Mouse (Mus musculus) CD4-positive helper T cell, adult 2 months (primary cell): ENCODE results near the gene Rsl24d1.
A peak's percentile ranks its signal among the peaks of the same experiment; 100 is the strongest.
"Not testable (repeated sequence)": the region's sequence is repeated elsewhere in the genome, so short reads cannot be mapped to it uniquely, and the experiment has no call there.

Experiments
- DNase-seq: peaks from one replicate; pipeline ENCODE4 v3.0.0-alpha.2; 2012; ENCODE audit warnings: low read depth, missing footprints, low spot score

The Rsl24d1 gene

DNA sequence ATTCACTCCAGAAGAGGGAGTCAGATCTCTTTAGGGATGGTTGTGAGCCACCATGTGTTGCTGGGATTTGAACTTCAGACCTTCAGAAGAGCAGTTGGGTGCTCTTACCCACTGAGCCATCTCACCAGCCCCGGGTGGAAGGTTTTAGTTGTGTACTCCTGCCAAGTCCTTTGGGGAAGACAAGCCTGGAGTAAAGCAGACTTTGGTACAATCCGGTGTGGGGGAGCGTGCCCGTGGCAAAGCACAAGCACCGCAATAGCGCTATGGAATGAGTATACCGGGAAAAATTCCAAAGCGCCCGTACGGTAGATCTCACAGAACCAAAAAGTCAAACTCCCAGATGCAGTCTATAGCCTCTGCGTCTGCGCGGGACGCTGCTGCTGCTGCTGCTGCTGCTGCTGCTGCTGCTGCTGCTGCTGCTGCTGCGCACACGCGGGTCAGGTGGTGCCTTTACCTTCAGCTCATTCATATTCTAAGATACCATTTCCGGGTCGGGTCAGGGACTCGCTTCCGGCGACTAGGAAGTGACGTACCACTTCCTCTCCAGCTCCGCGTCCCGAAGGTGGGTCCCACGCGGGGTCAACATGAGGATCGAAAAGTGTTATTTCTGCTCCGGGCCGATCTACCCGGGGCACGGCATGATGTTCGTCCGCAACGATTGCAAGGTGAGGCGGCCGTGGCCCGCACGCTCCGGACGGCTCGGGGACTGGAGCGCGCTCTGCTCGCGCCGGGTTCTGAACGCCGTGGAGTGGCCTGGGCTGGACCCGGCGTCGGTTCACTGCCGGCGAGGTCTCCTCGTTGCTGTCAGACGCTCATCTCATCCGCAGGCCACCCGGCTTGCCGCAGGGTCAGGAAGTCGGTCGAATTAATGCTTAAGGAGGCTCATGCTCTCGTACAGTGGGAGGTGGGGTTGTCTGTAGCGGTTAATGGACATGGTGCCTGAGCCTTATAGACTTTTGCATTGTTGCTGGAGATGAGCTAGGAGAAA, at the start of gene Rsl24d1:
TSS of gene Rsl24d1 (plus strand) at position 508 of the 988 bp plus-strand sequence.
- peak; percentile 93 for DNase-seq

DNA sequence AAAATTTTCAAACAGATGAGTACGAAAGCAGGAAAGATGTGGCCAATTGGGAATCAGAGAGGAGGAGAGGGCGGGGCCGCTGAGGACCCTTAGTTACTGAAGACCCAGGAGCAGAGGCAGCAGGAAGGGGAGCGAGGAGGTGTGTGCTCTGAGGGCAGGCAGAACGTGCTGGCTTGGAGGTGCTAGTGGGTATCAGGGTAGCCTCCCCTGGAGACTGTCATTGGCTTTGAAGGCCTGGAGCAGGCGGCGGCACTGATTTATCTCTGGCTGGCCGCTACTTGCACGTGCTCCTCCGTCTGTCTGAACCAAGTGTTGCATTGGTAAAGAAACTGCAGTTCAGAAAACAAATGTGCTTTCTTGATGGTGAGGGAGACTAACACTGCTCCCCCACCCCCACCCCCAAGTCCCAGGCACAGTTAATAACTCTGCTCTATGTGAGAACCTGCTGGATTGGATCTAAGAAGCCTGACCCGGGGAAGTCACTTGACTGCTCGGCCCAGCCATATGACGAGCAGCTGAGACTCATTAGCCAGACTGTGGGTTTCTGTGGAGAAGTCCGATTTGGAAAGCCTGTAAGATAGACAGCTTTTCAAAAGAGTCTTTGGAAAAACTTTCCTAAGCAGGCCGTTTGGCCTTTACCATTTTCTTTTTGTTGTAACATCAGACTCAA, 49.5 kb upstream of the Rsl24d1 start:
- DNase-seq = no peak

DNA sequence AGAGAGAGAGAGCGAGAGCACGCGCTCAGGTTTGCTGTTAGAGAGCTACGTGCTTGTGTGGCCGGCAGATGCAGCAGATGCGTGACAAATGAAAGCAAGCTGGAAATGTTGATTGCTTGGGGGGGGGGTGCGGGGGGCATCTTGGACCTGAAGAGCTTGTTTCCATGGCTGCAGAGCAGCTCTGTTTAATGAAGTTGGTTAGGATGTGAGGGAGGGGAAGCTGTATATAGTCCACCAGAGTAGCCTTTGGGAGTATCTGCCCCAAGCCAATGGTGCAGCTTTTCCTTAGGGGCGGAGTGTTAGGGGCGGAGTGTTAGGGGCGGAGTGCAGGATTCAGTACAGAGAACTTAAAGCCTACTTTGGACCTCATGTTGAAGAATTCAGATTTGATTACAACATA, 46.1 kb upstream of the Rsl24d1 start:
- no peak for DNase-seq

DNA sequence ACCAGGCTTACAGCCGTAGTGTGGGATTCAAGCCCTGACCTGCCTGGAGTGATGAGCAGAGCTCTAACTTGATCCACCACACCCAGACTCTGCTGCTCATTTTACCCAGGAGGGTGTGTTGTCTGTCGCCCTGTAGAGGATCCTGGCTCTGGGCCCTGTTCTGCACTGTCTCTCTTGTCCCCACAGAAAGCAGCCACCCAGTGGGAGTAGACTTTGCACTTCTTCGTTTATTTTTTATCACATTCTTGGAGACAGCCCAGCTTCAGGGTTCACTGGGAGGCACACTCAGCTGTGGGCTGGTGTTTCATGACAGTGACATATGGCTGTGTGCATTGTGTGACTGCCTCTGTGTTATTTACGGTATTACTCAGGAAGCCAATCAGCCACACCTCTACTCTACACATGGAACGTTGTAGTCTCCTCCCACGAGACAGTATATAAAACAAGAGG, 45.0 kb upstream of the Rsl24d1 start:
- no peak for DNase-seq

DNA sequence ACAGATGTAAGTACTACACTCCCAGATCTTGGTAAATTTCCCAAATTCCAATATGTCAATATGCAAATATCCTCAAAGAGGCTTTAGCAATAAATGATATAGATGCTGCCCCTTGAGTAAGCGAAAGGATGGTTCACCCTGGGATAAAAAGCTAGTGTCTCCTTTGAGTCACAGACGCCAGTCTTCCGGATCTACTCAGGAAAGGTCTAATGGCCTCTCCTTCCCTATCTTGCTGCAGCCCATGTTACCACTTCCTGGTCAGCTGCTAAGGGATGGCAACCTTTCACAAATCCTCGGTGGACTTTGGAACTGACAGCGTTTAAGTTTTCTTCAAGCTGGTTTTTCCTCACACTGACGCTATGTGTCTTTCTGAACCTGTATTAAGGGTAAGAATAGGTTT, 44.5 kb upstream of the Rsl24d1 start:
- DNase-seq = no peak

DNA sequence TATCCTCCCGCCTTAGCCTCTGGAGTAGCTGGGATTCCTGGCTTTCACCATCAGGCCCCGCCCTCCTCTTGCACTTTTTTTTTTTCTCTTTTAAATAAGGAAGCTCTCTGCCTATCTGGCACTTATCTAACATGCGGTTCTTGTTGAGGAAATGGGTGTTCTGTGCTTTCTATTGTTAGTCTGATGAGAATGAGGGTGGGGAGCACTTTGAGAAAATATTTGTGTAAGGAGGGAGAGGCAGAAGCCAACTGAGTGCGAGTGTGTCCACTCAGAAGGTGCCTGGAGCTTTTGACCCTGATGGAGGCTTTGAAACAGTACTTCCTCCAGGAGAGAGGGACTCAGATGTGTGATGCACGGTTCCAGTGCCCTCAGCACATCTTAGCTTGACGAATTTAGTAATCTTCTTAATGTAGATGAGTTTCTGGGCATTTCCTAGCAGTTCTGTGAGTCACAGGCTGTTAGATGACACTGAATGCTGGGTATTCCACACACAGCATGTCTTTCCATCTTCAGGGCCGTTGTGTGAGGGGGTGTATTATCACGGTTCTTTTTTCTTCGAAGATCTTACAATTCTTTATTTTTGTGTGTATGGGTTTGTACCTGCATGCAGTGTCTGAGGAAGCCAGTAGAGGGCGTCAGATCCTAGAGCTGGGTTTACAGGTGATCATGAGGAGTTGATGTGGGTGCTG, 42.1 kb upstream of the Rsl24d1 start:
- peak; percentile 61 for DNase-seq

DNA sequence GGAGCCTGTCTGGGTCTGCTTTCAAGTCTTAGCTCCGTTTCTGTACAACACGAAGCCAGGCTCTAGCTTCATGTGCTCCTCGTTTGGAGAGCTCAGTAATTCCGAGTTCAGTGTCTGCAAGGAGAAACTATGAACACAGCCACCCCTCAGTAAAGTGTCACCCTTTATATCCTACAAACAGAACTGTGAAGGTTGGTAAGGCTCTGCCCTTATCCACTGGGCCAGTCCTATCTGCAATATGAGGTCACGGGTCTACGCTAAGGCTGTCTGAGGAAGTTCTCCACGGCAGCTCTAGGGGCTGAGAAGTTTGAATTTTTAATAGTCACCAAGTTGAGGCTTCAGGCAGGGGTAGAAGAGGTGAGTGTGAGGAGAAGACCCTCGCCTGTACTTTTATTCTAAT, 40.8 kb upstream of the Rsl24d1 start:
- DNase-seq = no peak

DNA sequence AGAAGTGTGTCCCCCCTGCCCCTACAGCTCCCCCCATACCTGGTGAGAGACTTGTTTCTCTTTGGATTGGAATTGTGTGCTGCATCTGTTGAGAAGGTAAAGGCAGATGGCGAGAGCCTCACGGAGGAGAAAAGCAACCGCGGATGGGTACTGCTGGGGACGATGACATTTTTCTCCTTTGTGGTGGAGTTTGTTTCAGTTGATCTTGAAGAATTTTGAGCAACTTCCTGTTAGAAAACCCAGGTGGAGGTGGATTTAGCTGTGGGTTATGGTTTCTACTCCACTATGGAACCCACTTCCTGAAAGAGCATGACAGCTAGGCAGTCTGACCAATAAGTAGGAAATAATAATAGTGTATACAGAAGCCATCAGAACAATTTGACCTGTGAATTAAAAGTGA, 40.1 kb upstream of the Rsl24d1 start:
- peak; percentile 77 for DNase-seq

DNA sequence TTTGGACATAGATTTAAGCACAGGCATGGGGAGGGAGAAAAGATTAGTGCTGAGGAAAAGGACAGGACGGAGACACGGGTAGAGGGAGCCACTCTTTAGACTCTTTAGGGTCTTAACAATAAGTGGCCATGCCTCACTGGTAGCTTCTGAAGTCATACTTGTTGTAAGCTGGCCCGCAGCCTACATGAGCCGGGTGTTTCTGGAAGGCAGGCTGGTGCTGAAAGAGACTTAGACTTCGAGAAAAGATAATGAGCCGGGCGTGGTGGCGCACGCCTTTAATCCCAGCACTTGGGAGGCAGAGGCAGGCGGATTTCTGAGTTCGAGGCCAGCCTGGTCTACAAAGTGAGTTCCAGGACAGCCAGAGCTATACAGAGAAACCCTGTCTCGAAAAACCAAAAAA, 33.9 kb upstream of the Rsl24d1 start:
- DNase-seq = not testable (repeated sequence)

DNA sequence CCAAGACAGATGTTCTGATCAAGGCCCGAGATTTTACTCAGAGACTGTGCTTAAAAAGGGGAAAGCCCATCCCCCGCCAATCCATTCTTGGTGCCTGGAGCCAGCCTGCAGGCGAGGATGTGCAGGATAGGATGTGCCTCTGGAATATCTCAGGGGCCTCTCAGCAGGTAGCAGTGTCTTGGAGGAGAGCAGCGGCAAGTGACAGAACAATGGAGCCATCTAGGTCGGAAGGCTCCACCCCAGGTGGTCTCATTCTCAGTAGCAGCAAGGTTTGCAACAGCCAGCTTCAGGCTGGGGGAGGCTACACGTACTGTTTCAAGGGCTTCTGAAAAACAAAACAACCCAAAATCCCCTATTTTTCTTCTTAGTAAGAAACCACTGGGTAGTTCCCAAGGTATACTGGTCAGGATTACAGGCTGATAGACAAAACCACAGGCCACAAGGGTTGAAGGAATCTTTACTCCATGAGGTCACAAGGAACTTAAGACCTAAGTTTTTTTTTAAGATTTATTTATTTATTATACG, 33.4 kb upstream of the Rsl24d1 start:
- peak; percentile 30 for DNase-seq

DNA sequence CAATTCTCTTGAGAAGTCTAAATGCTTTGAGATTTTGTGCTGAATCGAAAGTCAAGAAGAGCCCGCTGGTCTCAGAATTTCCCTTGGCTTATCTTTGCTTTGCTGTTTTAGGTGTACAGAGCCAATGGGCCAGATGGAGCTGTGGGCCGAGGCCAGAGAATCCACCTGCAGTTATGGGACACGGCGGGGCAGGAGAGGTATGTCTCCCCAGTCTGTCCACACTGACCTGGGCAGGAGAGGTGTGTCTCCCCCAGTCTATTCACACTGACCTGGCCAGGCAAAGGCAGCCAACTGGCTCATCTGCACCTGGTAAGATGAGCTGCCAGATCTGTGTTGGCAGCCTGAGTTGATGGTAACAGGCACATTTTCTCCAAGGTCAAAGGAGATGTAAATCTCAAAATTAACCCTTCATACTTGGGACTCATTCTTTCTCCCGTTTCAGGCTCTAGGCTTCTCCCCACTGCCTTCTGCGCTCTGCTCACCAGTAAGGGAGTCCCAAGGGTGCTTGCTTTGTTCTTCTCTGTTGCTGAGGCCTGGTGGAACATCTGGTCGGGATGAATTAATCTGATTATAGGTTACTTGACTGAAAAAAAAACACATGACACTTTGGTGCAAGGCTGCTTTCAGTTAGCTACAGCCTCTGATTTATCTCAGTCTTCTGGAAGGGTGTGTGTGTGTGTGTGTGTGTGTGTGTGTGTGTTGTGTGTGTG, 30.8 kb upstream of the Rsl24d1 start:
- DNase-seq = no peak

DNA sequence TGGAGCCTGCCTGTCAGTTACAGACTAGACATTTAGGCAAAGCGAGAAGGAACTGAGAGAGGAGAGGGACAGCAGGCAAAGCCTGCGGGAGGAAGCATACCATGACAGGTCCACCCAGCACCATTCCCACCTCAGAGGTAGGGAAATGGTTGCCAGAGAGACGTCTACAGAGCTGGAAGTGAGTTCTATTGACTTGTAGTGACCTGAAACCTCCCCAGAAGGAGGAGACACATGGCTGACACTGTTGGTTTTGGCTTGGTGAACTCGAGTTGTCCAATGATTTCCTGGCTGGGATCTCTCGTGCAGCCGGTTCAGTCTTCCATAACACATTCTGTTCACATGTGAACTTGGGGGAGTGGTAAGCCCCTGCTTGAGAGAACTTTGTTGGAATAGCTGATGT, 29.3 kb upstream of the Rsl24d1 start:
- DNase-seq = no peak

DNA sequence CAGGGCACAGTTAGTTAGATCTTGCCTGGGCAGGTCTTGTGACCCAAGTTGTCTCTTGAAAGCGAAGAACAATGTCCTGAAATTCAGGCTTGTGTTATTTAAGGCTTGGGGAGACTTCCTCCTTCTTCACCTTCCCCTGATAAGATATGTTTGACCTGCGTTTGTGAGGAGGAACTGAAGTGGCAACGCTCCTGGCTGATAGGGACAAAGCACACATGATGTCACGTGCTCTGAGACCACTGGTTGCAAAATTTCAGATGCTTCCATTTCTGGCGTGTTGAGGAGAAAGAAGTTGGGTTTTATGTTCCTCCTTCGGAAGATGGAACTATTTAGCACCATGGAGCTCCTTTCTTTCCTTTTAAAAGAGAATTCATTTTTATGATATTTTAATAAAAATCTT, 27.4 kb upstream of the Rsl24d1 start:
- DNase-seq = no peak

DNA sequence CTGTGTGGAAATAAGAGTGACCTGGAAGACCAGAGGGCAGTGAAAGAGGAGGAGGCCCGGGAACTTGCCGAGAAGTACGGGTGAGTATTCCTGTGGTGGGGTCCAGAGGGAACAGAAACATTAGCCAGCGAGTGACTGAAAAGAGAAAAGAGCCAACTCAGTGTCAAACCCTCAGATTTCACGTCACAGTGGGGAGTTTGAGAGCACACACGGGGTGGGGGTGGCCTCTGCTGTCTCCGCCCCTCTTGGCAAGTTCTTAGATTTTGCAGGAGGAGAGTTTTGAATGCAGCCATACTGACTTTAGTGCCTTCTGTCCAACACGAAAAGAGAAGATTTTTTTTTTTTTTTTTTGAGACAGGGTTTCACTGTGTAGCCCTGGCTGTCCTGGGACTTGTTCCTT, 26.1 kb upstream of the Rsl24d1 start:
- peak; percentile 54 for DNase-seq

DNA sequence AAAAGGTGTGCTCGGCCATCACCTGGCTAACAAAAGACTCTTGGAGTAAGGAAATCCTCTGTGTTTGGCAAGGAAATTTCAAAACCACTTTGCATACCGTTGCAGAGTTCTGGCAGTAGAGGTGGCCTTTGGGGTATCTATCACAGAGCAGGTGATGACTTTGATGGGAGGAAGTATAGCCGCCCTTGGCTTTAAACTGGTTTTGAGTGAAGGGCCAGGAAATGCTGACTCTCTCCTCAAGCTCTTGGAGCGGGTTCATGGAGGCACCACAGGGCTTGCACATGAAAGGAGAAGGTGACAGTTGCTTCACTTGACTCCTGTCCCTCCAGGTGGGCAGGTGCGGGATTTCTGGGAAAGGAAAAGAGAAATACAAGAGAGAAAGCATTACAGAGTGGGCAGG, 25.6 kb upstream of the Rsl24d1 start:
- peak; percentile 39 for DNase-seq

DNA sequence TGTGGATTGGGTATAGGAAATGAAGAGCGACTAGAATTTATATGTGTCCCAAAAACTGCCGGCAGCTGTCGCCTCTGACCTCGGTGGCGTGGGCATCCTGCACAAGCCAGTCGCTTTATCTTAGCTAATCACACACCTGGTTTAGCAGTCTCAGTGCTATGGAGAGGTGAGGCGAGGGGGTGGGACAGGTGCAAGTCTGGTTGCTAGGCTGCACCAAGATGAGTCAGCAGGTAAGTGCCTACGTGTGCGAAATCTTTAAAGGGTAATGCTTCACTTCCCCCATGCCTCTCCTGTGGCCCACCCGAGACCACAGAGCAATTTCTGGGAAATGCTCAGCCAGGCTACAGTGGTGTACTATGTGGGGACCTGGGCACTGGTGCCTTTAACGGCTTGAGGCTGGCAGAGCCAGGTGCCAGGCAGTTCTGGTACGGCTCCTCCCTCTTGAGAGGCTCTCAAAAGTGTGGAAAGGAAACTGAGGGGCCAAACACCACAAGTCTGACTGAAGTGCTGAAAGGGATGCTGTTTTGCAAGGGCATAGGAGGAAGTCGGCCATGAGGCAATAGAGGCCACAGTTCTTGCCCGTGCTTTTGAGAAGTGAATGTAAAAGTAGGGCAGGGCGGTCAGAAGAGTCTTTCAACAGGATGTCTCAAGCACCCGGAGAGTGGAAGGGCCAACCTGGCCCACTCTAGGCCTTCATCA, 23.9 kb upstream of the Rsl24d1 start:
- peak; percentile 75 for DNase-seq

DNA sequence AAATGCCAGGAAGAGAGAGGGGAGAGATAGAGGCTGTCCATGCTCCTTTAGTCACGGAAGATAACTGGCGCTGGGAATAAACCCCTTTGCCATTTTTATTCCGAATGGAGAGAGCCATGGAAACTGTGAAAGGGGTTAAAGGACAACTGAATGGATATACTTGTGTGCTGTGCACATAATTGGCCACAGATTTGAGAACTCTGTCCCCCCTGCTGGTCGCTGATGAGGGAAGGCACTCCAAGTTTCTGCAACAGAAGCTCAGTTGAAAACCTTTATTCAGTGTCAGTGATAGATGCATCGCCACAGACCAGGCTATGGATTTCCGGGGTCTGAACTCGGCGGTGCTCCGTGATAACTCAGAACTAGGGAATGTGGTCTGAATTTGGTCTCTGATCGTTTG, 23.1 kb upstream of the Rsl24d1 start:
- DNase-seq = no peak

DNA sequence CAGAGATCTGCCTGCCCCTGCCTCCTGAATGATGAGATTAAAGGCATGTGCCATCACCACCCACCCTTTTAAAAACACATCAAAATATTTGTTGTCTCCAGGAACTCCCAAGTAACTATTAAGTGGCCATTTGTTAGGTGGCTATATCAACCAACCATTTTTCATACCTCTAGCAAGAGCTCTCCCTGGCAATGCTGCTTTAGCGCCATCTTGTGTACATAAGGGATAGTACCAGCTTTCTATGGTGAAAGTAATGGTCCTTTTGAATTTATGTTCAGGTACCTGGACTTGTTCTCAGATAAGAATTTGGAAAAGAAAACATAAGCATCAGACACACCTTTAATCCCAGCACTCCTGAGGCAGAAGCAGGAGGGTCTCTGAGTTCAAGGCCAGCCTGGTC, 21.5 kb upstream of the Rsl24d1 start:
- peak; percentile 75 for DNase-seq

DNA sequence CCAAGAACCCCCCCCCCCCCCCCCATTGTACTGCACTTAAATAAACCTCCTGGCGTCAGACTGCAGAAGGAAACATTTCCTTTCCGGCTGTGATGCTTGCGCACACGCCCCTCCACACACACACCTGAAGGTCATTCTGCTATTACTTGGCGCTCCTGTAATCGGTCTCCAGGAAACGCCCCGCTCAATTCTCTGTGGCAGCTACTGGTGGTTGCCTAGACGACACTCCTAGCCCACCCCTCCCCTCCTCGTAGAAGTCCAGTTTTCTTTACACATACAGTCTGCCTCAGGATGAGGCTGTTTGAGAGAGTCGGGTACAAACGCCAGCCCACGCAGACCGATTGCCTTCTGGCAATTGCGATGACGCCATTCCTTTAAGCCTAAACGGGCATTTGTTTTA, 18.6 kb upstream of the Rsl24d1 start:
- DNase-seq = no peak

DNA sequence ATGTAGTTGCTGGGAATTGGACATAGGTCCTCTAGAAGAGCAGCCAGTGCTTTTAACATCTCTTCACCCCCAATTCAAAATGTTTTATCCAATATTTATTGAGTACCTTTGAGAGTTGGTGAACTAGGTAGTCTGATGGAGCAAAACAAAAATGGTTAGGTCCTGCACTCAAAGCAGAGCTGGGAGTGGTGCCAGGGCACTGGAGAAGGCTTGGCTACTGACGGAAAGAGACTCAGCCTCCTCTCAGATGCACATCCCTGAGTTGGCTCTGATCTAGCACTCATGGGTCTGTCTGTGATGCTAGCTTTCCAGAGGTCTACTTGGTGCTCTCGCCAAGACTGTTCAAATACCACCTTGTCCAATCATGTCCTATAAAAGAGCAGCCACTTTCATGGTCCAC, 15.3 kb upstream of the Rsl24d1 start:
- no peak for DNase-seq

DNA sequence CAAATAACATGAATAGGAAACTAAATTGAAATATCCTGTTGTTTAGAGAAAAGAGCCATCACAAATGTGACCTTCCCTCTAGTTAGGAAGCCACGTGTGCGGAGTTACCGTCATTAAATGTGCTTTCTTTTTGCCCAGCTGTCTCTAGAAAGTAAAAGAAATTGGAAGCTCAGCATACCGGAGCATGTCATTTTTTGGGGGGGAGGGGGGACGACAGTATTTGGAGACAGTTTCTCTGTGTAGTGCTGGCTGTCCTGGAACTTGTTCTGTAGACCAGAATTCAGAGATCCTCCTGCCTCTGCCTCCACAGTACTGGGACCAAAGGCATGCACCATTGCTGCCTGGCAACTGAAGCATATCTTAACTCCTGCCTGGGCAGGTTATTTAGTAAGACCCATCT, 11.7 kb upstream of the Rsl24d1 start, which contains the start of gene Khdc3:
TSS of gene Khdc3 (plus strand) at position 301 of the 400 bp plus-strand sequence.
- no peak for DNase-seq
